Mouse (Mus musculus): ENCODE results near the gene Dexi.

DNA sequence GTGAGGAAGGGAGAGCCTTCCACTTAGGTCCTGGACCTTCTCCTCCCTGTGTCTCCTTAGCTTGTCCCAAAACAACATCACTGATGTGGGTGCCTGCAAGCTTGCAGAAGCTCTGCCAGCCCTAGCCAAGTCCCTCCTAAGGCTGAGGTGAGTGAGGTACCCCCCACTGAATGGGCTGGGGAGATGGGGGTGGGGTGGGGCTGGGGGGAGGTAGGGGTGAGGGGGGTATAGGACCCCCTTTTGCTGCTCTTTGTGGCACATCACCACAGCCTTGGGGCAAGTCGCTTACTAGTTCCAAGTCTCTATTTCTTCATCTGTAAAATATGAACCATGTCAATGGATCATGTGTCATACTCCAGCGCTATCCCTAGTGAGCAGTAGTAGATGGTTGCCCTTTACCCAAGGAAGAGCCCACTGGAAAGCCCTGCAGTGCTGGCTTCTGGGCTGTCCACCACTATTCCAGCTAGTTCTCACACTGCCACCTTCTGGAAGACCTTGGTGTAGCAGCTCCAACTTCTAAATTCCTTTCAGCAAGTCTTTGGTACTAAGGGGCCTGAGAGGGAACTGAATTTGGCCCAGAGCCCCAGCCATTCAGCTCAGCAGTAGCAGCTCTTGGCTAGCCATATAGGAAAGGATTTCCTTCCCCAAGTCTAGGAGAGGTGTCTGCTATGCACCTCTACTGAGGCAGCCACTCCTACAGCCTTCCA lies 21.8 kb downstream of the Dexi start:
- TF ChIP-seq TAL1 (IDR thresholded peaks at IDR 0.05; ENCODE audit: low read length) (no peak), GATA1 (IDR thresholded peaks at IDR 0.05; ENCODE audit: low read length) (no peak)
